Mouse (Mus musculus) erythroblast, adult 5-6 weeks (primary cell): ENCODE data around the gene Ccdc88a. TPM values are rescaled to one million over a fixed set of nuclear protein-coding genes. Genes with fewer than 3 reads are reported as not detected.

Source experiments
- ATAC-seq: replicated peaks from 2 replicates; pipeline ENCODE4 v1.8.0; 2016; ENCODE audit warnings: moderate number of reproducible peaks, mild to moderate bottlenecking, moderate TSS enrichment, inconsistent platforms; ENCODE audit not compliant: poor library complexity, low FRiP score, severe bottlenecking
- total RNA-seq, 2 experiments: library from RNA; stranded (forward) in 1 of 2; stranded (reverse) in 1 of 2; fragments of 150-400 nt in 1 of 2; fragments of 200-764, 138-1000 nt in 1 of 2; gene quantifications; 2 replicates each; pipeline versions ENCODE4 v1.2.3 to v1.2.4; 2015 to 2017; ENCODE audit warnings: low replicate concordance in 2 of 2

Ccdc88a gene
- total RNA-seq (2015; ENCODE audit: low replicate concordance) (14.6 and 15.0 TPM in 2 replicates), total RNA-seq (2017; ENCODE audit: low replicate concordance) (12.3 and 15.4 TPM in 2 replicates)

DNA sequence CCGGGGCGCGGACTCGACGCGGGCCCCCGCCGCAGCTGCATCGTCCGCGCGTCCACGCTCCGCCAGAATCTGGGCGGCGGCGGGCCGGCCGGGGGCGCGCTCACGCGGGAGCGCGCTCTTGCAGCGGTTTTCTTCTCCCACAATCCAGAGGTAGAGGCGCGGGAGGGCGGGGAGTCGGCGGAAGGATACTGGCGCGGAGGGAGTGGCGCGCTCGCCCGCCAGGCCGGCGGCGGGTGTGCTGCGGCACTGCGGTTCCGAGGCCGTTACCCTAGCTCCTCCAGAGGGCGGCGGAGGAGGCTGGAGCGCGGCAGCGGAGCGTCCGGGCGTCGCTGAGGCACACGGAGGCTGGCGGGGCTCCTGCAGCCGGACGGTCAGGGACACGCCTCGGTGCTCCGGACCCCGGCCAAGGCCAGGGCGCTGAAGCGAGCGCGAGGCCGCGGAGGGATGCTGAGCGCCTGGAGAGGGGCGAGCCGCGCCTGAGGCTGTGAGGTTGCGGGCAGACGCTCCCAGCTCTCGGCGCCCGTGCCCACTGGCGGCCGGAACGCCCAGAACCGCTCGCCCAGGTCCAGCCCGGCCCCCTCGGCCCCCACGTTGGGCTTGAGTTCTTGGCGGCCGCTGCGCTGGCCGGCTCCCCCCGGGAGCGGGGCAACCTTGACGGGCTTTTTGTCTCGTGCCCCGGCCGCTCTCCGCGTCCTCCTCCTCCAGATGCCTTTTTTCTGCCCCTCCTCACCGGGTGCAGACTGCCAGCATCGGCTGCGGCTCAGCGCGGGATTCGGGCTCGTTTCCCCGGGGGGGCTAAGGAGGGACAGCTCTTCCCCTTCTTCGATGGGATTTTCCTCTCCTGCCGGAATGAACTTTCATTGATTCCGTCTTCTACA is at the start of gene Ccdc88a:
Ccdc88a (plus strand) TSS at position 263 of the 878 bp plus-strand sequence.
- ATAC-seq = peak; percentile 97

DNA sequence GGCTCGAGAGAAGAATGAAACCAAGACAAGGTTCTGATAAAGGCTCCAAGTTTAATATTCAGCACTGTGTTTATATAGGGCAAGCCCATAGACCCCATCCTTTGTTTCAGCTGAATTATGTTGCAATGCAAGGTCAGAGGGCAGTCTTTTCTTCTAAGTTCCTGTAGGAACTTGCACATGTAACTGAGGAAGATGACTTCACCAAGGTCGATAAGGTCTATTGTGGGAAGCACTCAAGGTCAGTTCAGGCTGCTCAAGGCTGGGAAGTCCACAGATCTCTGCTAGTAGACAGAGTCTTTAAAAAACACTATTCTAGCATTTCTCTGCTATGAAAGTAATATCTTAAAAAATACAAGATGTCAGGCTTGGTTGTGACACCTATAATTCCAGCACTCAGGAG is 38.0 kb upstream of the Ccdc88a start:
- no peak for ATAC-seq

DNA sequence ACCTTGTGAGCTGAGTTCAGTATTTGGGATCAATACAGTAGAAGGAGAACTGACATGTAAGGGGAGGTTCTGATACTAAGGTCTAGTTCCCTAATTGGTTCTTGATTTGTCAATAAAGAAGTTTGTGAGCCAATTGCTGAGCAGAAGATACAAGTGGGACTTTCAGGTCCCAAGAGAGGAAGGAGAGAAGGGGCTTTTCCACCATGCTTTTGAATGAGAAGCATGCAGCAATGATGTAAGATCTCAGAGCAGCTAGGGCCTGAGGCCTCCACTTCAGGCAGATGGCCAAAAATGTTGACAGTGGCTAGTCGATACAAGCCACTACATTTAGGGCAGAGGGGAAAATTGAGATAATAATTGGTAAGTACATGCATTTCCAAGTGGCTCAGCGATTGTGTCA is 32.2 kb upstream of the Ccdc88a start:
- no peak for ATAC-seq

DNA sequence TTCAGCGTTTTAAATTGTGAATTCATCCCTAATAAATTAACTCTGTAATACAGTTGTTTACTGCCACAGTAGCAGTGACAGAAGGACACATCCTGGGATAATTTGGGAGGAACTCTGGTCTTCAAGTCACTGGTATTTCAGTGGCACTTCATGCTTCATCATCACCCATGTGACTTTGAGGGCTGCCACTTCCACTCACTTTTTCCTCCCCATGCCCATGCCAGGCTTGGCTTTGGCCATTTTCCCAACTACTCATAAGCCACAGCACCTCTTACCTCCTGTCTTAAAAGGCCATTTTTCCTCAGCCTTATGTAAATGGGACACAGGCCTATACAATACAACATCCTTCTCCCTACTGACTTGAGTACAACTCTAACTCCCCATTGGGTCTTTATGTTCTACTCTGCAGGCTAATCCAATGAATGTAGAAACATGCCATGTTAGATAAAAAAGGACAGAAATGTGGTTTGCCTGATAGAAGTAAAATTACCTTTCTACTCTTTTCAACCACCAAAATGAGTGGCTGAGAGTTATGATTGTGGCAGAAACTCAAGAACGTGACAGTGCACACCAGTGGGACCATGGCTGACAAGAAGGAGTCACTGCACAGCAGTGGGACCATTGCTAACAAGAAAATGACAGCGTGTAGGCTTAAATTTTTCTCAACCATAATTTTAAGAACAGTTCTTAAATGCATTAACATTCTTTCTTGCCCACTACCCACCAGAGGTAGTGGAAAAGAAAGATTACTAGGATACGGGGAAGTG is 28.4 kb upstream of the Ccdc88a start:
- ATAC-seq = peak; percentile 68

DNA sequence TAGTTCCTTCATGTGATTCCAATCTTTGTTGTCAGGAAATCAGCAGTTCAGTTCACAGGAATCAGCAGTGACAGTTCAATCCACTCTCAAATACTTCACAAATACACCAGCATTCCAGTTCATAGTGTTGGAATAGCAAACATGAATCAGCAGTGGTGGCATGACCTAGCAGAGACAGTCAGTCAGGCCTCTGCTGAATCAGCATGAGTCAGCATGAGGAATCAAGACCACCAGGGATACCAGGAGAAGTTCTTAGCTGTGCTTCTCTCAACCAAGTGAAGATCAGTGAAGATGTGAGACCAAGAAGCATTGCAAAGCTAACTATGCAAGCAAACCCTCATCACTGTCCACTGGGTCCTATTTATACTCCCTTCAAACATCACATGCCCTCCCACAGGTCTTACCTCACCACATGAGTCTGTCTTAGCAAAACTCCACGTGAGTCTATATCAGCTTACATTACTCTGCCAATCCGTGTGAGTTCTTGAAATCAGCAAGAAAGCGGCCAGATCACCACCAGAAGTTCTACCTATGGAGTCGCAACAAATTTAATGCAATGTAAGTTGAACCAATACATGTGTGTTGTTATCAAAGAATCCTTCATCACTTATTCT is 27.7 kb upstream of the Ccdc88a start:
- peak; percentile 75 for ATAC-seq

DNA sequence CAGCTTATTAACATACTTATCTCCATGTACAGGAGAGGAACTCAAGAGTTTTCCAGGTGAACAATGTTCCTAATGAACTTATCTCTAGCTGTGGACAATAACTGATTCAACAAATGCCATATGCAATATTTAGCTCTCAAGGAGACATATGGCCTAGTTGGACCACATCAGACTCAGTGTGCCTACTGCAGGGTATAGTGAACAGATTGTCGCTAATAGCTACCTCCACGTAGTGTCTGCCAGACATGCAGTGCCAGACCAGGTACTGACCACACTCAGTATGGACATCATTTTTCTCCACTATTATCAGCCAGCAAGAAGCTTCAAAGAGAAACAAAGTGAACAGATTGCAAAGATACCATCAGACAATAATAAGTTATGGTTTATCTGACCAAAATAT is 22.6 kb upstream of the Ccdc88a start:
- ATAC-seq = no peak

DNA sequence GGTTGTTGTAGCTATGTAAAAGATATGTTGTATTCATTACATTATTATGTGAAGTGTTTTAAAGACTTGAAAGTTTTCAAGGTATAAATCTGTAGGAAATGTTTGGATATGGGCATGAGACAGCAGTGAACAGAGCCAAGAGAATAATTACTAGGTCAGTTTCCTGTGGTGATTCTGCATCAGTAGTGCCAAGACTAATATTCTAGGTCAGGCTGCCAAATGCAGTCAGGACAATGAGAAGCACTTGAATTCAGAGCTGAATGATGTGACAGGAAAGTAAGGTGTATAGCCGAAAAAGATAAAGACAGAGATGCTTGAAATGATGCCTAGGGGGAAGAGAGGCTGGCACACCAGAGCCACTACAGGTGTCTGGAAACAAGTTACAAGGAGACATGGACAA is 21.2 kb upstream of the Ccdc88a start:
- no peak for ATAC-seq

DNA sequence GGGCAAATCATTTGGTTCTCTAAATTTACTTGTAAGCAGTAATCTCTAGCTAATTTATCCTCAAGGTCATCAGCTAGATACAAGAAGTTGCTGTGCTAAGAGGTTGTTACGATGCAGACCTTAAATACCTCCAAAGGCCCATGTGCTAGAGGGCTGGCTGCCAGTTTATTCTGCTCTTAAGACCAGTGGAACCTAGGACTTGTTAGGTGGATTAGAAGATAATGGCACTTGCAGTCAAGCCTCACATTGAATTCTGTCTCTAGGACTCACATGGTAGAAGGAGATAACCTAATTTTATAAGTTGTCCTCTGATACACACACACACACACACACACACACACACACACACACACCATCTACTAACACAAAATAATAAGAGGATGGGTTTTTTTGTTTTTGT is 5.3 kb upstream of the Ccdc88a start:
- ATAC-seq = no peak

DNA sequence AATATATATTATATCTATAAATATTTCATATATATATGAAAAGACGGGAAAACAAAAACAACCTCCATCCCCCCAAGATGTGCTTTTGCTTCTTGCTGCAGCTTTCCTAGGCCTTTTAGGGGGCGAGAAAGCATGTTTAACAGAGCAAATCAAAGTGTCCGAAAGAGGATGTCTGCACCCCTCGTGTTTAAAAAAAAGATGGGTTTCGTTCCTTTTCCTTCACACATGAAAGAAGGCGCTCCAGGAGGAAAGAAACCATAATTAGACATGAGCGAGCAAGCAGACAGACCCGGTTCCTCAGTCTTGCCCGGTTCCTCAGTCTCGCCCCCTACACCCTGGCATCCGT is 435 bp upstream of the Ccdc88a start:
- no peak for ATAC-seq

DNA sequence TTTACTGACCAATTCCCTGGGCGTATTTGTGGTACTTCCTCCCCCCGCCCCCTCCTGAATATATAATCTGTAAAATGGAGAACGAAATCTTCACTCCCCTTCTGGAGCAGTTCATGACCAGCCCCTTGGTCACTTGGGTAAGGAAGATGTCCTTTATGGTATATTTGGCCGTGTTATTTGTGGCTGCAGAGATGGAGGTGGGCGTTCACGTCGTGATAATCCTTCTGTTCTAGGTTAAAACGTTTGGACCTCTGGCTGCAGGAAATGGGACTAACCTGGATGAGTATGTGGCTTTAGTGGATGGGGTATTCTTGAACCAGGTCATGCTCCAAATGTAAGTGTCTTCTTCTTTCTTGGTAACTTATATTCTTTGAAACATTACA is 807 bp downstream of the Ccdc88a start:
- ATAC-seq = peak; percentile 46

DNA sequence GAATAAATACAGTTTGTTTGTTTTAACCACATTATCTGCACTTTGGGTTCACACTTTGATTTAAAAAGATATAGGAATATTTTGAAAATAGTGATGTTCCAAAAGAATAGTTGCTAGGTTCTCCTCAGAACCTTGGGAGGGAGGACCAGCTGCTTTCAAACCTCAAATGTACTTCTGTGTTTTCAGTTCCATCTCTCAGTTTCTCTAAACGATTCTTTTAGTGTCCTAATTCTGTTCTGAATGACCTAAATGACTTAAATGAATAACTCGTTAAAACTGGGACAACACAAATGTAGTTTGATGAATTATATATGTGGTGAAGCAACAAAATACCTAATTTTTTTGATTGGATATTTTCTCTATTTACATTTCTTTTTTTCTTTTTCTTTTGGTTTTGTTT is 3.2 kb downstream of the Ccdc88a start:
- no peak for ATAC-seq

DNA sequence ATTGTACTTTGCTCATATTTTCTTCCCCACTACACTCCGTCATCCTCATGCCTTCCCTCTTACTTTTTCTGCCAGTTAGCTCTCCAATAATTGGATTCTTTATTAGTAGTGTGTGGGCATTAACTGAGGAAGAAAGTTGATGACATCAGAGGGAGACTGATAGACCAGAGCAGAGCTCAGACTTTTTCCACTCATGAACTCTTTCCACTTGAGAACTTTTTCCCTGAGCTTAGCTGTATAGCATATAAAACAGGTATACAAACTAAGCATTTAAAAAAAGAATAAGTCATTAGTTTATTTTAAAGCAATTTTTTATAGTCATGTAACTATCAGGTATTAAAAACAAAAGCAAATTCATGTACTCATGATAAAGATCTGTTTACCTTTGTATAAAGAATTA is 5.3 kb downstream of the Ccdc88a start:
- no peak for ATAC-seq

DNA sequence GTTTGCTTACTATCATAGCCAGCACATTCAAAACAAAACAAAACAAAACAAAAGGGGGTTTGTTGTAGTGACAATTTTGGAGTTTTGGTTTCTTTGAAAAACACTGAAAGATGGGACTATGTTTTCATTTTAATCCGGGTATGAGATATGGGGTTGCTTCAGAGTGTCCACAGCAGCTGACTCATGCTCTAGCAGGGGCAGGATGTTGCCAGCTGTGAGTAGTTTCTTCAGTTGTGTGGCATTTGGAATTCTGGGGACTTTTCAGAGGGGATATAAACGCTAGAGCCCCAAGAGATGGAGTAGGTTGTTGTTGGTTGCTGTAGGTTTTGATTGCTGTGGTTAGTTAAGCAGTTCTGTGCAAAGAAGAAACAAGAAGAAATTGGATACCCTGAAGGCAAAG is 10.0 kb downstream of the Ccdc88a start:
- ATAC-seq = no peak

DNA sequence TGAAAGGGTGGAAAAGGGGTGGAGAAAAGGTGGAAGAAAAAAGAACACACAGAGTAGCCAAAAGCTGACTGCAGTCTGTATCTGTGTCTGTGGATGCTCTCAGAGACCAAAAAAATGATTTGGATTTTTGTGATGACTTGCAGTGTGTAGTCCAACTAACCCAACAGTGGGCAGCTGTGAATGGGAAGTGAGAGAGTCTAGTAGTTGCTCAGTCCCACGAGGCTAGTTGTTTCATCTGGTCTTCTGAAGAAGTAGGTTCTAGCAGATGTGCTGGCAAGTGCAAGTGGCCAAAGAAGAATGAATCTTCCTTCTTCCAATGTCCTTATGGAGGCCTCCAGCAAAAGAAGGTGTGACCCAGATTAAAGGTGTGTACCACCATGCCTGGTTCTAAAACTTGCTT is 10.5 kb downstream of the Ccdc88a start:
- ATAC-seq = no peak

DNA sequence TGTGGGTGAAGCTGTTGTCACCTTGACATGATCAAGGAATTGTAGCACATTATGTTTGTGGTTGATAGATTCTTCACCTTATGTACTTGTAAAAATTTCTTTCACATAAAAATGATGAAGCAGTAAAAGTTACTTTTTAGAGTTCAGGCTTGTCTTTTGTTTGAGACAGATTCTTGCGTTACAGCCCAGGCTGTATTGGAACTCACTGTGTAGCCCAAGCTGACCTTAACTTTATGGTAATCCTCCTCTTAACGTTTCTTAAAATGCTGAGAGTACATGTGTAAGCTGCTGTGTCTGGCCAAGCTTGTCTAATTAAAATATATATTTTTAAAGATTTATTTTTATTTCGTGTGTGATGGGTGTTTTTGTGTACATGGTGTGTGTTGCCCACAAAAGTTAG is 11.2 kb downstream of the Ccdc88a start:
- no peak for ATAC-seq

DNA sequence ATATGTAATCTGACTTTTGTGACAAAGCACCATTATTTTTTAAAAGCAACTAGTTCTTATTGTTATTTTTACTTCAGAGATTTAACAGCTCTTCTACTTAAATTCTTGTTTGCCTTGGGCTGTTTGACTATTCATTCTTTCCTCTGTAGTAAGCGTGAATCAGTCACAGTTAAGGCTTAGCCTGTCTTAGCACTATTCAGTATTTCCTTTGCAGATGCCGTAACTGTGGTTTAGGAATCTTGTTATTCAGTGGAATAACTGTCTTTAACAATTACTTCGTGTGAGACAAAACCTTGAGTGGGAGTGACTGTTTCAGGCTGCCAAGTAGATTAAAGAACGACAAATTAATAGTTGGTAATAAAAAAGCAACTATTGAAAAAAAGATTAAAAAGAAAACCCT is 16.5 kb downstream of the Ccdc88a start:
- ATAC-seq = no peak

DNA sequence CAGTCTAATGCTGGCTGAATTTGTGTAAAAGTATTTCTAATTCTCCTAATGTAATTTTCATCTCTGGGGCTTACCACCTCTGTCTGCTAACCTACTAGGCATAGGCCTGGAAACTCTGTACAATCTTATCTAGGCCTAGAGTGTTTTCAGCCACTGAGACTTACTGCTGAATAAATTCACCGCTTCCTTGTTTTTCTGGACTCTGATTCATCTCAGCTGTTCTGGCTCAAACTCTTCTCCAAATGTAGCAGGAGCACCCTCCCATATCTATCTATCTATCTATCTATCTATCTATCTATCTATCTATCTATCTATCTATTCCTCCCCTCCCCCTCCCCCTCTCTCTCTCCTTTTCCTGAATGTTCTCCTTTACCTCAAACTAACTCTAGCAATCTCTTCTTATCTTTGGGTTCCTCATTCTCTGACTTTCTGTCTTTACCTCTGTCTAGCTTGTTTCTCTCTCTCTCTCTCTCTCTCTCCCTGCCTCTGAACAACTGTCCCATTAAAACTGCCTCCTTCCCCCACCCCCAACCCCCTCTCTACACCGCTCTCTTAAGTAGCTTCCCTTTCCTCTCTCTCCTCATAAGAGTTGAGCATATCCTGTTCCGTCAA is 21.8 kb downstream of the Ccdc88a start:
- no peak for ATAC-seq

DNA sequence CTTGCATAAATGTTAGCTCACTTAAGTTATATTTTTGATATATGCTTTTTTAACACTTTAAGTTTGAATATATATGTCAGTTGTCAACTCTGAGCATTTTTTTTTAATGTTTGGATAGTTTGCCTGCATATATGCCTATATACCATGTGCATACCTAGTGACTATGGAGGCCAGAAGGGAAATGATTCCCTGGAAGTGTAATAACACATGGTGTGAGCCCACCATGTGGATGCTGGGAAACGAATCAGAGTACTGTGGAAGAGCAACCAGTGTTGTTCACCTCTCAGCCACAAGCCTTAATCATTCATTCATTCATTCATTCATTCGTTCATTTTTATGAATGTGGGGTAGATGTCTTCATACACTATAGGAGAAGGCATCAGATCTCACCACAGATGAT is 26.9 kb downstream of the Ccdc88a start:
- ATAC-seq = no peak

DNA sequence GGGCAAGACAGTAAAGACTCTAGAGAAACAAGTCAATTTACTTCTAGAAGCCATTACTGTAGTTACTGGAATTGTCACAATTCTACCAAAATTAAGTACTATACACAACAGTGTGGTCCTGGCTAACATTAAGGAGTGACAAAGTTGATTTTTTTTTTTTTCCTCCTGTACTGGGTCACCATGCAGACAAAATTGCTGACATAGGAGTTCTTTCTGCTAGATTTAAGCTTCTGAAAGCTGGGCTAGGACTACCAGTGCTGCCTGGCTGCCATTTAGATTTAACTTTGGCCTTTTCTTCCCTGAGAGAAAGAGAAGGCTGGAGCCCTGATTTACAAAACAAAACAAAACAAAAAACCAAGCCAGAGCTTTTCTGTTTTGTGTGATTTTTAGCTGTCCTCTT is 32.8 kb downstream of the Ccdc88a start:
- no peak for ATAC-seq

DNA sequence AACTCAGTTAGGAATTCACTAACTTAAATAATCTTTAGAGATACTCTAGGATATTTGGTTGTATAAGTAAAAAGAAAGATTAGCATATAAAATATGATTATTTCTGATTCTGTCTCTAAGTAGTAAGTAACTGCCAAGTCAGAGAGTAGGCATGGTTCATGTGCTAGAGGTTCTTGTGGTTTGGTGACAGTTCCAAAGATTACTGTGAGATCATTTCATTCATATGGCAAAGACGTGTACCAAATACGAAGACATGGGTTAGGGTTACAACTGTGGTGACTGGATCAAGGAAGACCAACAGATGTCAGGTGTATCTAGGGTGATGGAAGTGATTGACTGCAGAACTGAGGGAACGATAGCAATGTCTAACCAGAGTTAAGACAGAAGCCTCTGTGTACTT is 50.0 kb downstream of the Ccdc88a start:
- no peak for ATAC-seq
